Mouse (Mus musculus) T-helper 1 cell (primary cell): ENCODE measurements around the gene Cytl1.

Source experiments
- in situ Hi-C: fragments of 300-600 bp; cut with MboI, MseI; formaldehyde crosslinking; loops from one replicate; pipeline ENCODE4 v1.15.1; 2025; ENCODE audit warnings: high pct_unique_total_duplicates

The Cytl1 gene

DNA sequence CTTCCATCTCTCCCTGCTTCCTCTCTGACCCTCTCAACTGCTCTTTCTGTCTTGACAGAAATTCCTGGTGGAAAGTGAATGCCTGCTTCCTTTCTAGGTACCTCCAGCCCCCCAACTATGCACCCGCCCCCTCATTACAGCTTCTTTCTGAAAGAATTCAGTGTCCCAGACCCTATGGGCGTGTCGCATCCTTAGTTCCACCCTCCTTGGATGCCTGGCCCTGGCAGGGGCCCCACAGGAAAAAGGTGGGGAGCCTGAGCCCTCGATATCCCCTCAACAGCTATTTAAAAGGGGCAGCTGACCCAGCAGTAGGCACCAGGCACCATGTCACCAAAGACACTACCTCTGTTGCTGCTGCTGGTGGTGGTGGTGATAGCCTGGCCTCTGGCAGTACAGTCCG, at the start of gene Cytl1:
Gene Cytl1 (plus strand): TSS at position 296 of the 400 bp plus-strand sequence.
- in situ Hi-C loops, result no loop called here

DNA sequence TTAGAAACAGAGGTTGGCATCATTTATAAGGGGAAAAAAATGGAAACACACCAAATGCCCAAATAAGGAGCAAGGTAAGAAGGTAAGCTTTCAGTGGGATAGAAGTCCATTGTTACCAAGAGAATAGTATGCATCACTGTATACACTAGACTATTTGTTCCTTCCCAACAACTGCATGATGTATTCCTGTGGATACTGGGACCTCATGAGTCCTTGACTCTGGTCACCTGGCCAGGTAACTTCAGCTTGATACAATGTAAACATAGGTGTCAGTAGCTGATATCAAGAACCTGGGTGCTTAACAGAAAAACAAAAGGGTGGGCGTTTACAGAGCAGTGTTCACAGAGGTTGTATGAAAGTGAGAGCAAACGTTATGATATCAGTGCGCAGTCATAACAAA, 42.6 kb upstream of the Cytl1 start:
- in situ Hi-C loops, result no loop called here

DNA sequence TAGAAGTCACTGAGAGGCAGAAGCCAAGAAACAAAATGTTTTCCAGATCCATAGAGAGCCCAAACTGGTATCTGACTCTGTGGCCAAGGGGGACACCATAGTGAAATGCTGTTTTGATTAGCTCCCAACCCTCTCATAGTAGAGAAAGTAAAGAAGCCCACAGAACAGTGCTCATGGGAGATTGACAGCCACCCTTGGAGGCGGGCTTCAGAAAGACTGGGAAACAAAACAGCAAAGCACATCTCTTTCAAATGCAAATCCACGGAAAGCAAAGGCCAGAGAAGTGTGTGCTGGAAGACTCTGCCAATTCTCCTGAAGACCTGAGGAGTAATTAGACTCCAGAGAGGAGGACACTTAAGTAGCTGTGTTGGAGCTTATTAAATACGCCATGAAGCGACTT, 39.5 kb upstream of the Cytl1 start:
- in situ Hi-C loops, result no loop called here

DNA sequence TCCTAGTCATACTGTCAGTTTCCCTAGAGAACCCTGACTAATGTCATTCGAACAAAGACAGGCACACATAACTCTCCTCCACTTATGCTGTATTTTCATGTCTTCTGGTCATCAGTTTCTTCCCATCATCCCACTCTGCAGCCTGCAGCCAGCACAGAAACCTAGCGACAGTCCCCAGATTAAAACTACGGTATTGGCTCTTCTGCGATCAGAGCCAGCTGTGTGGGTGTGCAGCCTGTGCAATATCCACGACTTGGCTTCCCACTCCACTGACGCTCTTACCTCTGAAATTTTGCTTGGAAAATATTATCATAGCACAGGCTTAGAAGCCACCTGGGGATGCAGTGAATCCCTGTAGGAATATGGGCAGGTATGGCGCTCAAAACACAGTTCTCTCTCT, 38.0 kb upstream of the Cytl1 start:
- in situ Hi-C loops, result no loop called here

DNA sequence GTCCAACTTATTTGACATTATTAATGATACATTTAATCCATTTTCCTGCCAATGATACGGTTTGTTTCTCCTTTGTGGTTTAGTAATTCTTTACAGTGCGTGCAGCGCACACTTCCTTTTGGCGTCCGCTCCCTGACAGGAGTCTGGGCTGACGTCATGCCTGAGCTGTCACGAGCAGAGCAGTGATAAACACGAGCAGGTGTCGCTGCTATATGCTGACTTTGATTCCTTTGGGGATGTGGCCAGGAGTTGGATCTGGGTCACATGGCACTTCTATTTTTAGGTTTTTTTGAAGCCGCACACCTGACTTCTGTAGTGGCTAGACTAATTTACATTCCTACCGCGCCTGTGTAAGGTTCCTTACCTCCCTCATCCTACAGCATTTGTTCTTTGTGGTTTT, 35.6 kb upstream of the Cytl1 start:
- in situ Hi-C loops, result loop anchor here (5.0 kb wide), 1 partner anchor 98 kb away; no protein-coding TSS in a partner anchor

DNA sequence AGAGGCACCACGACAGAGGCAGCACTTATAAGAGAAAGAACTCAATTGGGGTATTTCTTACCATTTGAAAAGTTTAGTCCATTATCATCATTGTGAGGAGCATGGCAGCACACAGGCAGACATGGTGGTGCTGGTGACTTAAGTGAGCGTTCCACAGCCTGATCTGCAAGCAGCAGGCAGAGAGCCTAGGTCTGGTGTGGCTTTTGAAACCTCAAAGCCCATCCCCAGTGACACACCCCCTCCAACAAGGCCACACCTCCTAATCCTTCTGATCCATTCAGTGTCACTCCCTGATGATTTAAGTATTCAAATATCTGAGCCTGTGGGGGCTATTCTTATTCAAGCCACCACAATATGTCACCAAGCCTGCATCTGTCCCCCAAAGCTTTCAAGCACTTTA, 30.4 kb upstream of the Cytl1 start:
- in situ Hi-C loops, result loop anchor here (5.0 kb wide), 1 partner anchor 92 kb away; no protein-coding TSS in a partner anchor

DNA sequence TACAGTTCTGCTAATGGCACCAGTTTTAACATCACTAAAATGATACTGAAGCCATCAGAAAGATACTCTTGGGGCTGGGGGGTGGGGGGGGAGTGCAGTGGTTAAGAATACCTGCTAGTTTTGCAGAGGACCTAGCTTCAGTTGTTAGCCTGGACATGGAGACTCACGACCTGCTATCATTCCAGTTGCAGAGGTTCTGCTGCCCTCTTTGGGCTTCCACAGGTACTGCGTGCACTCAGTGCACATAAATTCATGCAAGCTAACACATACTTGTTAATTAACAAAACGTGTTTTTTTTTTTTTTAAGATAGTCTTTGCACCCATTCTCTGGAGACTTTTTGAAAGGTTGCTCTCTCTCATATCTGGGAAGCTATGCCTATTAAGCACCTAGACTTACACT, 27.2 kb upstream of the Cytl1 start:
- in situ Hi-C loops, result no loop called here

DNA sequence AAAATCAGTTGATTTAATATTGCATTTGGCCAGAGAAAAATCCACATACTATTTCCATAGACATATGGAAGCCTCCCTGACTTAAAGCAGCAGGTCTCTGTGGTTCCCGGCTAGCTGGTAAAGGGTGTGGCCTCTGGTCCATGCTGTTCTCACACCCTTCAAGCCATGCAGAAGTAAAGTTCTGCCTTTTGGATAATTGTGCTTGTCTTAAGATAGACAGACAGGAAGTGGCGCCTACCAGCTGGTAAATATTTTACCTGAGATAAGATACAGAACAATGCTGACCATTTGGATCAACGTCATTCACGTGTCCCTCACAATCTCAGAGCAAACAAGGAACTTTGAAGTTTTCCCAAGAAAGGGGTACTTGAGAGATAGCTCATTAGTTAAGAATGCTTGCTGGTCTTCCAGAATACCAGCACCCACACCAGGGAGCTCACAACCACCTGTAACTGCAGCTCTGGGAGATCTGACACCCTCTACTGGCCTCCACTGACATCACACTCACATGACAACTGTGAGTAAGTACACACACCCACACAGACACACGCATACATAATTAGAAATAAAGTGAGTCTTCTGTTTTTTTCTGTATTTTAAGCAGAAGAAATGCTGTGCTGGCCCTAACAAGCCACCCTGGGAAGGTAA, 25.9 kb upstream of the Cytl1 start:
- in situ Hi-C loops, result no loop called here

DNA sequence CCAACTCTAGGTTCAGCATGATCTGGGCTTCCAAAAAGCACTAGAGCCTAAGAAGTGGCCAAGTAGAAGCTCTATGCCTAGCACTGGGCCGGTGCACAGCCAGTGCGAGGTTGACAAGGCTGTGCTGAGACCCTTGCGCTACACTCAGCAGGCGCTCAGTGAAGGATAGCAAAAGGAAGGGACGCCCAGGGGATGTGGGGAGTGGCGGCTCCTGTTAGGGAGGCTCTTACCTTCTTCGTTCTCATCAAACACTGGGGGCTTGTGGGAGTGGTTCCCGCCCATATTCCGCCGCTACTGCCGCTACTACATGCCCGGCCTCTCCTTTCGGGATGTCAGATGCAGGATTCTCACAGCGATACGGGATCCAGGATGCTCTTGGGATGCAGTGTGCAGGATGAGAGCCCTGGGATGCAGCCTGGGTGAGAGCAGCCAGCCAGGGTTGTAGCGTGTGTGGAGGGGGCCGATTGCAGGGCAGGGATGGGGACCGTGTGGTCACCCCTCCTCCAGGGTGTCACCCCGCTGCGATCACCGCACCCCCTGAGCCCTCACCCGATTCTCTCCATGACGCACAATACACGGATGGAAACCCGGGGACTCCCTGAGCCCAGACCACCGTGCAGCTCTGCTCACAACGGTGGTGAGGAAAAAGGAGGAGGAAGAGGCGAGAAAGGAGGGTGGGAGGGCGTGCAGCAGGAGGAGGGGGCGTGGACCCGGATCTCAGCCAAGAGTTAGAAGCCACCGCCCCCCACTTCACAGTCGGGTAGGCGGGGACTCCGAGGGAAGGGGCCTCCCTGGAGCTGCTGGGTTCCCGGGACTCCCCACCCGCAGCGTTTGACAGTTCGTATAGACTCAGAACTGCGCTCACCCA, 18.6 kb upstream of the Cytl1 start, which contains the start of gene Stk32b:
Gene Stk32b (minus strand): TSS at position 667 of the 868 bp plus-strand sequence.
- in situ Hi-C loops, result loop anchor here (10.0 kb wide), 2 partner anchors 422 to 532 kb away; no protein-coding TSS in a partner anchor

DNA sequence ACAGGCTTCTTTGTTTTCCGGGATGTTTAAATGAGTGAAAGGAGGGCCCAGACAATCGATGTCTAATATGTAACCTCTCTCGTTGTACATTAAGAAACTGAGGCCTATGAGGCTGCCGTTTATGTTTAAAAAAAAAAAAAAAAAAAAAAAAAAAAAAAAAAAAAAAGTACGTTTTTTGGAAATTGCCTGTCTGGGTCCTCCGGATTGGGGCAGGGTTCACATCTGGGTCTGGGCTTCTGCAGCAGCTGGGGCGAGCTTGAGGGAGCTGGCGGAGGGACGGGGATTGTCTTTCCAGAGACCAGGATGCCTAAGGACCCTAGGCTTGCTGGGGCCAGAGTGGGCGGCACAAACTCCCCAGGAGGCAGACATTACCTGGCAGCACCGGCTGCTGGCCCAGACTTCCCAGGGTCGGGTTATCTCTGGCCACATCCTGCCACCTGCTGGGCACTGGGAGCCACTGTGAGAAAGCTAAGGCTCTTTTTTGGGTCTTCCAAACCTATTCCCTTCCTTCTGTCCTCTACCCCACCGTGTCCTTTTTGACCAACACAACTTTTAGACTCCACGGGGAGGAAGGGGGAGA, 17.8 kb upstream of the Cytl1 start:
- in situ Hi-C loops, result loop anchor here (10.0 kb wide), 2 partner anchors 423 to 533 kb away; no protein-coding TSS in a partner anchor

DNA sequence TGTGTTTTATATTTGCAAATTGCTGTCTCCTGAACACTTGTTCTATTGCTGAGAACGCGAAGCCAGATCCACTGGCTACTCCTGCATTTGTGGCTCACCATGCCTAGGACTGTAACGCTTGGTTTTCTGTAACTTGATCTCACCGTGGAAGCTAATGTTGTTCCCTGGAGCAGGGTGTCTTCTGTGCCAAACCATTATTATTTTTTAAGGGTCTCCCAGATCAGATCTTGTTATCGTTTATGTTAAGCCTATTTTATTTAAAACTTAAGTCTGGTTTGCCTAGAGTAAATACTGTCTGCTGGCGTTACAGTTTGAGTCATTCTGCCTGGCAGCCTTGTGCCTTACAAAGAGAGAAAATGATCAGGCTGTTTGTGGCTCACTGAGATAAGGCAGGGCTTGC, 14.6 kb upstream of the Cytl1 start:
- in situ Hi-C loops, result no loop called here

DNA sequence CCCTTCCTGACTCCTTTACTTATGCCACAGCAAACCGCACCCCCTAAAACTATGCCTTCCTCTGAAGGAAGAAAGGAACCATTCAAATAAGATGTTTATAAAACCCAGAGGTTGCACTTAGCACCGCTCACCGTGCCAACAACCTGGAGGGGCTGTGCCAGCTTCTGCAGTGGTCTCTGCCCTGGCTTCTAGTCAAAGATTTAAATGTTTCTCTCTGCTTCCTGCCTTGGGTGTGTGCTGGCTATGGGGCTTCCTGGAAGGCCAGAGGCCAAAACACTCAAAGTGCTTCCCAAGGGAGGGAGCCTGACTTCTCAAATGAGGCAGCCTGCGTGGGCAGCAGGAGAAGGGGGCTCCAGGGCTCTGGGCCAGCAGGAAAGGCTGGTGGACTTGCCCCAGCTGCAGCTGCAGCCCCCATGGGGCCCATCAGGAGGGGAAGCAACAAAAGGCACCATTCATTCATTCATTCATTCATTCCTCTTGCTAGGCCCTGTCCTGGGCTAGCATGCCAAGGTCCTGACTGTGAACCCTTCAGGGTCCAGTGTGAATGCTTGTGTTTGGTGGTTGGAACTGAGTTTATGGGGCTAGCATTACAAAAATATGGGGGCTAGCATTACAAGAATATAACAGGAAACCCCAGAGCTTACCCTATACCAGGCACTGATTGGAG, 10.0 kb upstream of the Cytl1 start:
- in situ Hi-C loops, result no loop called here

DNA sequence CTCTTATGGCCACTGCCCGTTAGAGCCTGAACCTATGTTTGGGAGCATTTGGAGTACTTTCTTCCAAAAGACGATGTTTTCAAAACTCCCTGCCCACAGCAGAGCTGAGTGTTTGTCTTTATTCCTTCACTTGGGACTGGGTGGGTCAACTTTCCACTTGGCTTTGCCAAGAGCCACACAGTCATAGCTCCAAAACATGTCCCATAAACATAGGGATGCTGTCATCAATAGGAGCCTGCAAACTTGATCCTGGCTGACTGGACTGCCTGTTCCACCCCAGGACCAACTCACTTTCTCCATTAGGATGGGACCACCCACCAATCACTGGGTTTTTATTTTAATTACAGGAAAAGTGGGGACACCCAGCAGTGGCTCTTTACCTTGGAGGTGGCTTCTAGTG, 4.5 kb upstream of the Cytl1 start:
- in situ Hi-C loops, result no loop called here

DNA sequence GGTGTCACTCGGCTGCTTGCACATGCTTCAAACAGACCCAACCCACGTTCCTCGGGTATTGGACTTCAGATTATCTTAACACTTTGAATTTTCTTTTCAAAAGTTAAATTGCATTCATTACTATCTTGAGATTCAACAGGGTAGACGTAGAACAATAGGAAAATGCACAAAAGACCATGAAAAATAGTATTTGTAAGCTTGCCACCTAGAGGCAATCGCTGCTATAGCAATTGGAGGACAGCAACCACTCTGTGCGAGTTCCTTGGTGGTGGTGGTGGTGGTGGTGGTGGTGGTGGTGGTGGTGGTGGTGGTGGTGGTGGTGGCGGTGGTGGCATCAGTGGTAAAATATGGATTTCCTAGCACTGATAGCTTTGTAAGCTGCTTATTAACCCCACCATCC, 894 bp downstream of the Cytl1 start:
- in situ Hi-C loops, result no loop called here

DNA sequence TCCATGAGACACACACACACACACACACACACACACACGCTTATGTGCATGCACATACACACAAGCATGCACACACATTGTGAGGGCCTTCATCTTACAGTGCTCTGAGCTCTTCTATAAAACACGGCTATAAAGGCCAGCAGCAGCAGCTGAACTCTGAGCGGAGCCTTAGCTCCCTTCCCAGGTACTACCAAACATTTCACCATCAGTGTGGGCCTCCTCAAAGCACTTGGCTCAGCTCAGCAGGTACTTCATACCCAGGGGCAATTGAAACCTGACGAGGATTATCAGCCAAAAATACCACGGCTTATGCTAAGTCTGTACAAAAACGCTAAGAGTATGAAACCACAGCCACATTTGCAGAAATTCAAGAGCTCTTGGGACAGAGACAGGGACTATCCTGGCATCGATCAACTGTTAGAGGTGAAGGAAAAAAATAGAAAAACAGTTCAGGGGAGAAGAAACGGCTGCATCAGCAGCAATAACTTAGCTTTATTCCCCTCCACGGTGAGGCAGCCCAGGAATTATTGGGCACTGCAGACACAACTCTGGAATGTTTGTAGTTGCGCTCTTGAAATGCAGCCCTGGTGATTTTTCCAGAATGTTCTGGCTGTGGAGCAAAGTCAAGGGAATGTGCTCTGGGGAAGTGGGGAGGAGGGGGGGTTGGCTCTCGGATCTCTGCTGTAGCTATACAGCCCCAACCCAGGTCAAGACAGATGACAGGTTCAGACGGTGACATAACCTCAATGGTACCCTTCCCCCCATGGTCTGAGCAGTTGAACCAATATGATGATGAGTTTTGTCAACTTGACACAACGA, 8.8 kb downstream of the Cytl1 start:
- in situ Hi-C loops, result loop anchor here (10.0 kb wide), 1 partner anchor 449 kb away; no protein-coding TSS in a partner anchor

DNA sequence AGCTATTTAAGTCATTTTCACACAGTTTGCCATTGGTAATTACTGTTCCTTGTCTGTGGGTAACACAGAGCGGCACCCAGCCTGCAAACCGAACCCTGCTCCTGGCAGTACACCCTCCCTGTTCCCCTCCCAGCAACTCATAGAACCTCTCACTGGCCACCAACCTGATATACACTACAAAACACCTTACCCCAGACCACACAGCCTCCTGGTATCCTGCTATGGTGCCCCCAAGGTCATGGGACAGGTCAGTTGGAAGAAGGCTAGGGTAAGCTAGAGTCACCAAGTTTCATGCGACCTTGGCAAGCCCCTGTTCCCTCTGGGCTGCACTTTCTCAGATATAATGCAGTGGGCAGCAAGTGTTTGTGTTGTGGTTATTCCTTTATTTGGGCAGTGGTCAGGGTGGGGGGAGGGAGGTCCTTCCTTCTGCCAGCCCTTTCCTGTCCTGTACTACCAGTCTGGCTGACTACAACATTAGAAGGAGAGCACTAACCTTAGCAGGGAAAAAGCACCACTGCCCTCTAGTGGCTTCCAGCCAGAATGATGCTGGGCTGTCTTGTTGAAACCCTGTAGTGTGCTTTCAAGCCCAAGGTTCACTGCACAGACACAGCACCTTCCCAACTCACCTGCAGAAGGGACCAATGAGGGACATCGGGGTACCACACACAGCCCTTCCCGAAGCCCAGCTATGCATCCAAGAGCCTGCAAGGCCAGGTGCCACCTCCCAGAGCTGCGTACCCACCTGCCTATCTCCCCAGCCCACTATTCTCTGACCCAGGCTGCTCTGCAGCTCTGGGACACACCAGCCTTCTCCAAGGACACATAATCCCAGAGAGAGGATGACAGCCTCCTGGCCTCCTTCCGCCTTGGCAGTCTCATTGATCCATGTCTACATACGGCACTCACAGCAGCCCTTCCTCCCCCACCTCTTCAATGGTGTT, 17.0 kb downstream of the Cytl1 start:
- in situ Hi-C loops, result no loop called here

DNA sequence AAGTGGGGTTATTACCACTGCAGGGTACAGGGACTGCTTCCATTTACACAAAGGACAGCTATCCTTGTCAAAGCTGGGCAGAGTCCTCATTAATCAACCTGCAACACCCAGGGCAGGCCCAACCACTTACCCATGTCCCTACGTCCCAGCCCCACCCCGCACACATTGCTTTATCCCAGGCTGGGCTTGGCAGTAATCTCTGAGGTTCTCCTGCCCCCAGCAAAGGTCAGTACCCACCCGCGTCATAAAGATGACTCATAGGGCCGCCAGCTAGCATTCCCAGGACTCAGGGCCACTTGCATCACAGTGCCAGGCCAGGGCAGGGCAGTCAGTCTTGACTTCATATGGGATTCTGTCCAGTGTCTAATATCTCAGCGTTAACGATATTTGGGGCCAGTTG, 18.0 kb downstream of the Cytl1 start:
- in situ Hi-C loops, result no loop called here

DNA sequence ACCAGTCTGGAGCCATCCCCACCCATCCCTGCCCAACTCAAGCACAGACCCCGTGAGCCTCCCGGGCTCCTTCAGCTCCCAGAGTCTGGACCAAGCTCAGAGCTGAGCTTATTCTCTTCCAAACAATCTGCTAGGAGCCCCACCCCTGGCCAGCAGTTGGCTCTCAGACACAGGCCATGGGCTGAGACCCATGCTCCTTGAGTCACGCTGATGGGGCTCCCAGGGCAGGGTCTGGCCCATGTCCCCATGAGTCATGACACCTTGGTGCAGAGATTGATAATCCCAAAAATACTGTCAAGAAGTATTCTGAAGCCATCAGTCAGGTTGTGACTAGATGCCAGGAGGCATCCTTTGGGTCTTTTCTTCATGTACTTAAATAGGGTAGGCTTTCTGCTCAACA, 26.7 kb downstream of the Cytl1 start:
- in situ Hi-C loops, result no loop called here

DNA sequence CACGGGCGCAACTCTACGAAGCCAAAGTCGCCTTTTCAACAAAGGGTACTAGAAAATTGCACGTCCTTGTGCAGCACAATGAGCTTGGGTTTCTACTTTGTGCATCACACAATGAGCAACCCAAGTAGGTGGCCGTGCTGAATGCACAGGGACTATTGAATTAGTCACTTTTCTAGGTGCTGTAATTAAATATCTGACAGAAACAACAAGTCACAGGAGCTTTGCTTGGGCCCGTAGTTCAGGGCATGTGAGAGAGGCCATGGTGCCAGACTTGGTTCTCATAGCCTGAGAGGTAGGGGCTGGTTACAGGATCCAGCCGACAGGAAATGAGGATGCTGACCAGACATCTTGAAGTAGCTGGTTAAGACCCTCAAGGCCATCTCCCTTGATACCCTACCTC, 30.5 kb downstream of the Cytl1 start:
- in situ Hi-C loops, result no loop called here

DNA sequence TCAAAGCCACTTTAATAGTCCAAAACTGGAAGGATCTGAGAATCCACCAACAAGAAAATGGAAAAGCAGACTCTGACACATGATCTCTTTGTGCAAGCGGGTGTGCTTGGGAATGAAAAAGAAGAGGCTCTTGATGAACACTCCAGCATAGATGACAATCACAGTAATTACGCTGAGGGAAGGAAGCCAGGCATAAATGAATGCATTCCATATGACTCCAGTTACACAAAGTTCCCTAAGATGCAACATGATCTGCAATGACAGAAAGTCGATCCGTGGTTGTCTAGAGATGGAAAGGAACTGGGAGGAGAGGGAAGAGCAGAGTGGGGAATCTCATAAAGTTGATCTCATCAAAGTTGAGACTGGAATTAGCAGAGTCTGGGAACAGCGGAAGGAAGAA, 31.9 kb downstream of the Cytl1 start:
- in situ Hi-C loops, result no loop called here
